Mouse (Mus musculus): Measurements from ENCODE around the gene Sox8. TPM values are rescaled to one million over a fixed set of nuclear protein-coding genes. Genes with fewer than 3 reads are reported as not detected.

Gene Sox8
- polyA plus RNA-seq, 1 experiment from 2014 or later: 2.2 TPM

GRCm38 (mm10) chr17:25516315-25516714, 54.2 kb downstream of the Sox8 start:
- Histone ChIP-seq H3K27ac (no peak overlapping the region), H3K27me3 (ENCODE audit: insufficient read depth, low read length) (no peaks in the 10 kb centered on the region), H3K4me3 (replicated peaks; ENCODE audit: low read depth, low read length) (no peak overlapping the region), H3K9me3 (replicated peaks; ENCODE audit: low read length) (no peaks in the 10 kb centered on the region), H3K36me3 (ENCODE audit: insufficient read depth, low read length) (no peaks in the 10 kb centered on the region), H3K4me2 (ENCODE audit: low read length) (no peak overlapping the region), H3K4me1 (replicated peaks; ENCODE audit: insufficient read depth, low read length) (no peaks in the 10 kb centered on the region), H3K9ac (ENCODE audit: low read depth, low read length) (no peak overlapping the region)
- WGBS: 18% methylated on average over 5 of the region's 5 CpGs
- TF ChIP-seq CTCF (IDR thresholded peaks at IDR 0.05; ENCODE audit: low read depth): no peak
- no peak for DNase-seq (ENCODE audit: low spot score)
- no peak for ATAC-seq (replicated peaks; ENCODE audit: low FRiP score, low read depth)

Other genes with a start within 250 kb of the Sox8 start
- 0.19 and 0.55 TPM in 2 replicates for gene Tpsab1, start 225.1 kb downstream of the Sox8 start, polyA plus RNA-seq (2015; fragmentation: Nextera tagmentation; extraction: Ambion mirVana)
- gene Tpsb2, start 204.4 kb downstream of the Sox8 start, polyA plus RNA-seq (2015; fragmentation: Nextera tagmentation; extraction: Ambion mirVana): 1.5 and 4.2 TPM in 2 replicates
- gene Tpsg1, start 201.4 kb downstream of the Sox8 start, polyA plus RNA-seq (2015; fragmentation: Nextera tagmentation; extraction: Ambion mirVana): 0.18 and 0.41 TPM in 2 replicates
- 1.2 and 1.7 TPM in 2 replicates for gene Cacna1h, start 136.9 kb downstream of the Sox8 start, polyA plus RNA-seq (2015; fragmentation: Nextera tagmentation; extraction: Ambion mirVana)
- 0.14 TPM in 1 of 2 replicates, not detected in the other for gene Tekt4, start 116.1 kb downstream of the Sox8 start, polyA plus RNA-seq (2015; fragmentation: Nextera tagmentation; extraction: Ambion mirVana)
- gene Sstr5, start 73.4 kb downstream of the Sox8 start, polyA plus RNA-seq (2015; fragmentation: Nextera tagmentation; extraction: Ambion mirVana): not detected in 2 replicates
- 22.0 and 25.5 TPM in 2 replicates for gene Lmf1, start 8.4 kb upstream of the Sox8 start, polyA plus RNA-seq (2015; fragmentation: Nextera tagmentation; extraction: Ambion mirVana)
- 0.70 TPM in 2 replicates for gene Gng13, start 146.5 kb upstream of the Sox8 start, polyA plus RNA-seq (2015; fragmentation: Nextera tagmentation; extraction: Ambion mirVana)
- 10.3 and 13.8 TPM in 2 replicates for gene Chtf18, start 156.7 kb upstream of the Sox8 start, polyA plus RNA-seq (2015; fragmentation: Nextera tagmentation; extraction: Ambion mirVana)
- 14.9 and 16.5 TPM in 2 replicates for gene Rpusd1, start 157.0 kb upstream of the Sox8 start, polyA plus RNA-seq (2015; fragmentation: Nextera tagmentation; extraction: Ambion mirVana)
- gene Mslnl, start 165.4 kb upstream of the Sox8 start, polyA plus RNA-seq (2015; fragmentation: Nextera tagmentation; extraction: Ambion mirVana): not detected in 2 replicates
- gene Msln, start 183.7 kb upstream of the Sox8 start, polyA plus RNA-seq (2015; fragmentation: Nextera tagmentation; extraction: Ambion mirVana): 6.6 and 9.6 TPM in 2 replicates
- 34.5 and 35.3 TPM in 2 replicates for gene Narfl, start 203.1 kb upstream of the Sox8 start, polyA plus RNA-seq (2015; fragmentation: Nextera tagmentation; extraction: Ambion mirVana)
- gene Haghl, start 215.0 kb upstream of the Sox8 start, polyA plus RNA-seq (2015; fragmentation: Nextera tagmentation; extraction: Ambion mirVana): 79.9 and 80.0 TPM in 2 replicates
- gene Ccdc78, start 215.9 kb upstream of the Sox8 start, polyA plus RNA-seq (2015; fragmentation: Nextera tagmentation; extraction: Ambion mirVana): 0.13 and 0.17 TPM in 2 replicates
- gene Fam173a, start 222.2 kb upstream of the Sox8 start, polyA plus RNA-seq (2015; fragmentation: Nextera tagmentation; extraction: Ambion mirVana): 112 and 117 TPM in 2 replicates
- gene AC134908.4, start 225.0 kb upstream of the Sox8 start, polyA plus RNA-seq (2015; fragmentation: Nextera tagmentation; extraction: Ambion mirVana): 0.82 TPM in 1 of 2 replicates, not detected in the other
- 45.4 and 50.9 TPM in 2 replicates for gene Metrn, start 226.4 kb upstream of the Sox8 start, polyA plus RNA-seq (2015; fragmentation: Nextera tagmentation; extraction: Ambion mirVana)
- 0.34 and 0.56 TPM in 2 replicates for gene Fbxl16, start 238.4 kb upstream of the Sox8 start, polyA plus RNA-seq (2015; fragmentation: Nextera tagmentation; extraction: Ambion mirVana)